Mouse (Mus musculus): ENCODE measurements around the gene C2cd3.

DNA sequence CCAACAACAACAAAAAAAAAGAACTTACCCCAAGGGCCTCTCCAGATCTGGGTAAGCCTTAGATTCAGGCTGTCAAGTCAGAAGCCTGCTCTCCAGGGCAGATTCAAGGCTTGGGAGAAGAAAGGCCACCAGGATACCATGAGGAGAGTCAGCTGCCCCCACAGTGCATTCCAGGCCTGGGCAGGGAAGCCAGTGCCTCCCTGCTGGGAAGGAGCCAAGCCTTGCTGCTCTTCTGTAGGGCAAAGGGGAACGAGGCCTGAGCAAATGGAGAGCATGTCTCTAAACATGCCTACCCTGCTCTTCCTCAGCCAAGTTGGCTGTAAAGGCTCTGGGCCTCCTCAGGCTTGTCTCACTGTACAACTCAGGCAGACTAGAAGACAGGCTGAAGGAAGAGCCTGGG is 102.6 kb downstream of the C2cd3 start:
- TF ChIP-seq POLR2A (IDR thresholded peaks at IDR 0.05; ENCODE audit: borderline replicate concordance, control insufficient read depth, low read depth, low read length) (no peak), CTCF (IDR thresholded peaks at IDR 0.05; ENCODE audit: control insufficient read depth, insufficient read depth, low read length) (no peak)
